Mouse (Mus musculus) lung, adult 2 months (tissue): ENCODE results near the gene Dusp1.

Source experiments
- CTCF ChIP-seq: fragments of 200-500 bp; IDR thresholded peaks from 2 replicates; pipeline ENCODE4 v1.5.1; 2011; ENCODE audit warnings: mild to moderate bottlenecking, low read length, control low read depth; ENCODE audit not compliant: insufficient read depth
- POLR2A ChIP-seq: fragments of 200-500 bp; IDR thresholded peaks from 2 replicates; pipeline ENCODE4 v1.6.1; 2011; ENCODE audit warnings: low read depth, mild to moderate bottlenecking, control low read depth, low read length, borderline replicate concordance; ENCODE audit errors: extremely low read depth

DNA sequence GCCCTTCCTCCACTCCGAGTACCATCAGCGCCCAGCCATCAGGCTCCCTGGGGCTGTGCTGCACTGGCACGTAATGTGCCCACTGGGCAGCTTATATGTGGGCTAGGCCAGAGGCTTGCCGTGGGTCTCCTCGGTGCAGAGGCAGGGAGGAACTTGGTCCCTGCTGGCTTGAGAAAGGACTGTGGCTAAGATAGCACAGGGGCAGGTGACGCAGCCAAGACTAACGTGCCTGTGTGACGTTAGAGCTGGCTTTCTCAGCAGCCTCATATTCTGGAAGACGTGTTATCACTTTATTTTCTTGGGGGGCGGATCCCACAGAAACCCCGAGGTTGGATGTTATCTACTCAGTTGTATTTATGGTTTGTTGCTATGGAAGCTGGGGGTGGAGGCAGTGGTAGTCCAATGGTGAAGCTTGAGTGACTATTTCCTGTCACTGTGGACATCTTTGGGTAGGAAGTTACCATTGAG is 8.8 kb upstream of the Dusp1 start:
- TF ChIP-seq CTCF = no peak
- no peak for TF ChIP-seq POLR2A
